Mouse (Mus musculus): Measurements from ENCODE around the gene Oas1h.
"Not testable (repeated sequence)": the region's sequence is repeated elsewhere in the genome, so short reads cannot be mapped to it uniquely, and the experiment has no call there.

Oas1h gene

DNA sequence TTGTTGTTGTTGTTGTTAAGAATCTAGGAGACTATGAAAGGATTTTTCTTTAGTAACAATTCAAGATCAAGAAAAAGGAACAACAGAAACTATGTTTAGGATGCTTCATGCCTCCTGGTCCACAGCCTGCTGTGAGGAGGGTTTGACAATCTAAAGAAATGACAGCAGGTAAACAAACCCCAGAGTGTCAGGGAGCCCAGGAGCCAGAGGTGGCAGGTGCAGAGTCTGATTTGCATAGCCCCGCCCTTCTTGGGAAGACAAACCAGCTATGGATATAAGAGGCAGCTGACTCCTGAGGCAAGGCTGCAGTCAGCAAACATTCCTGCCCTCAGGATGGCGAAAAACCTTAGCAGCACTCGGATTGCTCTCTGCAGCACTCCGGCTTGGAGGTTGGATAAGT lies at the start of gene Oas1h:
Gene Oas1h, plus strand, starts transcription at position 301 of the 400 bp plus-strand sequence.
- no peak for DNase-seq

DNA sequence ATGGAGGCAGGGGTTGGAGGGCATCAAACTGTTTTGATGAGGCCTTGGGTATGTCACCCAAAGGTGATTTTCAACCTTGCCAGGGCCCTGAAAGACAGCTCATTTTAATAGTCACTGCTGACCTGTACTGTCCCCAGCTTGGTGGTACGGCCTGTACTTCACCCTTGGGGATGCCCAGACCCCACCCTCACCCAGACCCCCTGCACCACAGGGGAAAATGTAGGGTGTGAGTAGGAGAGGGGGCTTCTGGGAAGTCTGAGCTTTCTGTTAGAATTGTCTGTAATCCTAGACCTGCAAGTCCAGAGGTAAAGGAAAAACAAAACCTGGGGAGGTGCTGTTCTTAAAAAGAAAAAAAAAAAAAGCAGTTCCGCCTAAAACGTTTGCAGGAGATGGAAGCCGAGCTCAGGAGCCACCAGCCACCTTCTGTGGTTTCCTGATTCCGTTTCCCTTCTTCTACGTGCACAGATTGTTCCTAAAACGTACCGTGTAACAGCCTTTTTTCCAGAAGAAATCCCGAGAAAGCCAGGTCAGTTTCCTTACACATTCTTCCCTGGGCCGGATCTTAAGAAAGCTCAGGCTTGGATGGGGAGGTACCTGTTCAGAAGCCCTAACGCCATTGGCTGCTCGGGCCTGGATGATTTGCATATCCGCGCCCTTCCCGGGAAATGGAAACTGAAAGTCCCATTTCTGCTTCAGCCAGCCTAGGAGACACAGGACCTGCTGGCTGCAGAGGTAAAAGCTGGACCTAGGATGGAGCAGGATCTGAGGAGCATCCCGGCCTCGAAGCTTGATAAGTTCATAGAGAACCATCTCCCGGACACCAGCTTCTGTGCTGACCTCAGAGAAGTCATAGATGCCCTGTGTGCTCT lies 49.0 kb upstream of the Oas1h start, which contains the start of gene Oas1c:
Gene Oas1c, minus strand, starts transcription at position 564 of the 869 bp plus-strand sequence.
- peak; percentile 95 for DNase-seq

DNA sequence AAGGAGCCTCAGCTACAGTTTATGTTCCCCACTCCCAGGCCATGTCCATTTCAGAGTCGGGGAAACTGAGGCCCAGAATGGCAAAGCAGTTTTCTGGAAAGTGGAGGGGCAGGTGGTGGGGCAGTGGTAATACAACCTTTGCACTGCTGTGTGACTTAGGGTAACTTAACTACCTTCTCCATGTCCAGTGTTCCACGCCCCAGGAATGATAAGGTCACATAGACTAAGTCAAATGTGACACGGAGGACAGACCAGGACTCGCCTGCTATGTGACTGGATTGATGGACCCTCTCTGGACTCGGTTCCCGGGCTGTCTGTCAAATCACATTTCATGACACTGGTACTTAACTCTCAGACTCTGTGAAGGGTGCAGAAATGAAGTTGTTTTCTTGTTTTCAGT lies 48.2 kb upstream of the Oas1h start:
- DNase-seq: no peak

DNA sequence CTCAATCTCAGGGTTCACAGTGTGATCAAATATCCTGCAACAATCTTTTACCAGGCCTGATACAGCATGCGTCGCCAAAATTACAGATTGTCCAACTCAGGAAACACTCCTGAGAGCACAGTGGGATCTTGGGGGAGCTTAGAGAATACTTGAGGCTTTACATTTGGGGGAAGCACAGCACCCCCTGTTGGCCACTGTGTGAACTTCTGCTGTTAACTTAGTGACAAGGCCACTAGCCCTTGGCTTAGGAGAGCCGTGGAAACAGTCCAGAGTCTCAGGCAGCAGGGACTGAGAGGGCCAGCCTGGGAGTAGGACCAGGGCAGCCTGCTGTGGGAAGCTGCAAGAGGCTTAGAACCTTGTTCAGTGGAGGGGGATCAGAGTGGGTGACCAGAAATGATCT lies 45.3 kb upstream of the Oas1h start:
- DNase-seq: peak; percentile 49

DNA sequence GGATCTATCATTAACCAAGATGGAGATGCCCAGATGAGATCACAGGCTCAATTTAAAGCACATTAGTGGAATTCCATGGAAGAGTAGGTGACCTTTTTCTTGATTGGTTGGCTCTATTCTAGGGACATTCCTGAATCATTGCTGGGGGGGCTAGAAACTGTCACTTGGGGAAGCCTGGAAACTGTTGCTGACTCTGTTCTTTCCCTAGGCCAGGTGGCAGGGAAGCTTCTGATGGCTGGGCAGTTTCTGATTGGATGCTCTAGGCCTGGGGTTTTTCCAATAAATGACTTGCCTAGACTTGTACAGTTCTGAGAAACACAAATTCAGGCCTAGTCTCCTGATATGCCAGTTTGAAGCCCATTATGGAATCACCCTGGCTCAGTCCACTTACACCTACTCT lies 42.2 kb upstream of the Oas1h start:
- DNase-seq: no peak

DNA sequence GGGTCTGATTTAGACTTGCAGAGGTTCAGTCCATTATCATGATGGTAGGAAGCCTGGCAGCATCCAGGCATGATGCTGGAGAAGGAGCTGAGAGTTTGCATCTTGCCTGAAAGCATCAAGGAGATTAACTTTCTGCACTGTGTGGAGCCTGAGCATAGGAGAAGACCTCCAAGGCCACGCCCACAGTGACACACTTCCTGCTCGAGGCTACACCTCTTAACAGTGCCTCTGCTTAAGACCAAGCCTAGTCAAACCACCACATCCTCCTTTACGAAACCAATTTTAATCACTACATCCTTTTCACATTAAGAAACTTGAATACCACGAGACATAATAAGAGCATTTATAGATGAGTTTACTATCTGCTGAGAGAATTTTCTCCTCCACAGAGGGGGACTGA lies 30.2 kb upstream of the Oas1h start:
- no peak for DNase-seq

DNA sequence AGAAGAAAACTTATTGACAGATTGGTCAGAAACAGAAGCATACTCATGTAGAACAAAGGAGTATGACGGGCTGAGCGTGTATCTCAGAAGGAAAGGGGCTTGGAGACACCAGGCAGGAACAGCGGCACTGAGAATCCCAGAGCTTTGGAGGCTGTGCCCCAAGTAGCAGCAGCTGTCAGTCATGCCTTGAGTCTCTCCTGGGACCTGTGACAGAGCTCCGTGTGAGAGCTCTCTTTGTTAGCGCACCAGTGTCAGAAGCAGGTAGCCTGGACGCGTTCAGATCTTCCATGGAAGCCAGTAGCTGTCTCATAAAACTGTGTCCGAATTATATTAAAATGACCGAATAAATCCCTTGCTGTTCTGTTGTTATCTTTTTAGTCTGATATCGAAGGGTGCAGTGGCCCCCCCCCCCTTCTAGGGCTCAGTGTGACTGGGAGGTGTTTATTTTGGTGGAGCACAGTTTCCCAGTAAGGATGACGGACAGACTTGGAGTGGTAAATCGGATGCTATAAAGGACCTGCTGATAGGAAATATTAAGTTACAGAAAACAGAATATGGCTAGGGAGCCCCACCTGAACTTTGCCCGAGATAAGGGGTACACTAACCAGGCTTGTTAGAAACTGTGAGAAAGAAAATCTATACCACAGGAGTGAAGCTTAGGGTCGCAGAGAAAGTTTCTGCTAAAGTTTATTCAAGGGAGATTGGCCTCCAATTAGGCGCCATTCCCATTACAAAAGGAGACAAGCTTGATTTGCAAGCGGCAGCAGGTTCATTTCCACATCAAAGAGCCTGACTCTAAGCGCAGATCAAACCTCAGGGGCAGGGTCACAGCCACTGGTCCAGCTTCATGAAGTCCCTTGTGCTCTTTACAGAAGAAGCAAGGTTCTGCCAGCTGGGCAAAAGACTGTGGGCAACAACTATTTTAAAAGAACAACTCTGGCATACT lies 27.6 kb upstream of the Oas1h start:
- no peak for DNase-seq

DNA sequence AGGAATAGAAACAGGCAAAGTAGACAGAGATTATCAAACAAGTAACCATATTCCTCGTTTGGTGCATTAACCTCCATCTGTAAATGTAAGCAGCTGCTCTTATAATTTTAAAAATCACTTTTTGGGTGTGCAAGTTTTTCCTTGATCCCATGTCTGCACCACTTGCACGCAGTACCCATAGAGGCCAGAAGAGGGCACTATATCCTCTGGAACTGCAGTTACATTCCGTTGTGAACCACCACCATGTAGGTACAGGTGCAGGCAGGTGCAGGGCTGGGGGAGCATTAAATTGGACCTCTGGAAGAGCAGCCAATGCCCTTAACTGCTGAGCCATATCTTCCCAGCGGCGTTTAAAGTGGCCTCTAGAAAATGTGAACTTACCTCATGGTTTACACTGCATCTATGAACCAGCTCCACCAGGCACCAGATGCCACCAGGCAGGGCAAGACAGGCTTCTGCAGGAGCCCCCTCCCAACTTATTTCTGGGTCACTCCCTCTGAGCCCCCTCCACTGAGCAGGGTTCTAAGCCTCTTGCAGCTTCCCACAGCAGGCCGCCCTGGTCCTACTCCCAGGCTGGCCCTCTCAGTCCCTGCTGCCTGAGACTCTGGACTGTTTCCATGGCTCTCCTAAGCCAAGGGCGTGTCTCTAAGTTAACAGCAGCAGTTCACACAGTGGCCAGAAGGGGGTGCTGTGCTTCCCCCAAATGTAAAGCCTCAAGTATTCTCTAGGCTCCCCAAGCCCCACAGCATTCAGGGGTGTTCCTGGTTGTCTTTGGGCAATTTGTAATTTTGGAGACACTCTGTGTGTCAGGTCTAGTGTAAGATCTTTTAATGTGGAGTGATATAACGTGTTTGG lies 24.3 kb upstream of the Oas1h start:
- peak; percentile 57 for DNase-seq

DNA sequence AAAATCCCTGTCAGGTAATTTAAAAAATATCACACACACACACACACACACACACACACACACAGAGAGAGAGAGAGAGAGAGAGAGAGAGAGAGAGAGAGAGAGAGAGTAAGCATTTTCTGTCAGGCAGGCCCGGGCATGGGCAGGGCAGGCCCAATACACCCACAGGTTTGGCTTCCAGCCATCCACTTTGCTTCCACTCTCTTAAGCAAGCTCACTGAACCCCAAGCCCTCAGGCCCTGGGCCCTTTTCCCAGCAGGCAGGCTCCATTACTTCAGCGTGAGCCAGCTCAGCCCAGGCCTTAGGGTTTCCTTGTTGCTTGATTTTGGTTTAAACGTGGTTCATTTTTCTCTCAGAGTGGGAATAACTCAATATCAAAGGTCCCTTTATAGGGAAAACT lies 16.5 kb upstream of the Oas1h start:
- peak; percentile 22 for DNase-seq

DNA sequence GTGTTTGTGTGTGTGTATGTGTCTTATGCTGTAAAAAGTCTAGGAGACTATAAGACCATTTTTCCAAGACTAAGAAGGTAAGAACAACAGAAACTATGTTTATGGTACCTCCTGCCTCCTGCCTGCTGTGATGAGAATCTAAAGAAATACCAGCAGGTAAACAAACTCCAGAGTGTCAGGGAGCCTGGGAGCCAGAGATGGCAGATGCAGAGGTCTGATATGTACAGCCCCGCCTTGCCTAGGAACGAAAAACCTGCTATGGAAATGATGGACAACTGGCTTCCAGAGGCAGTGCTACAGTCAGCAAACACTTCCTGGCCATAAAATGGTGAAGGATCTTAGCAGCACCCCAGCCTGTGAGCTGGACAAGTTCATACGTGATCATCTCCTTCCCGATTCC lies 14.2 kb upstream of the Oas1h start, which contains the start of gene Oas1f:
Gene Oas1f, plus strand, starts transcription at position 301 of the 400 bp plus-strand sequence.
- DNase-seq: no peak

DNA sequence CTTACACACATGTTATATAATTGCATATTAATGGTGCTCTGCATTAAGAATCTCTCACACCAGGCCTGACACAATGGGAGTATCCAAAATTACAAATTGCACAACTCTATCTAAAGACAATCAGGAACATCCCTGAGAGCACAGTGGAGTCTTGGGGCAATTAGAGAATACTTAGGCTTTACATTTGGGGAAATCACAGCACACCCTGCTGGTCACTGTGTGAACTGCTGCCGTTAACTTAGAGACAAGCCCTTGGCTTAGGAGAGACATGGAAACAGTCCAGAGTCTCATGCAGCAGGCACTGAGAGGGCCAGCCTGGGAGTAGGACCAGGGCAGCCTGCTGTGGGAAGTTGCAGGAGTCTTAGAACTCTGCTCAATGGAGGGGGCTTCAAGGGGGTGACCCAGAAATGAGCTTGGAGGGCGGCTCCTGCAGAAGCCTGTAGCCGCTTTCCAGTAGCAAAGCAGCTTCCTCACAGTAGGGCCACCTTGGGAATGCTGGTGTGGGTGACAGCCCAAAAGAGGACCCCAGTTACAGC lies 11.6 kb upstream of the Oas1h start:
- peak; percentile 44 for DNase-seq

DNA sequence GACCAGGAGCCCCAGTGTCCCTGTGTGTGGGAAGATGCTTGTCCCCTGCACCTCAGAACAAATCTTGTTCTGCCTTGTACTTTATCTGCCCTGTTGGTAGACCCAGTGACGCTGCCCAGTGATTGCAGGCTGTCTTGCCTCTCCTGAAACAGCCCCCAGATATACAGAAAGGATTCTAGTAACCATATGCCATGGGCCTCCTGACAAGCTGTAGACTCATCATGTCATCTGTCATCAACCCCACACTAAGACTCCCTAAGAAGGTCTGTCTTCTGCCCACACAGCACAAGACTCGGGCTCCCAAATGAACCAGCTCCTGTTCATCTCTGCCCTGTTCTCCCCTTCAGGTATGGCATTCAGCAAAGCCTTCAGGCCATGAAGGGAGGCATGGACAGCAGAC lies 2.0 kb upstream of the Oas1h start:
- no peak for DNase-seq

DNA sequence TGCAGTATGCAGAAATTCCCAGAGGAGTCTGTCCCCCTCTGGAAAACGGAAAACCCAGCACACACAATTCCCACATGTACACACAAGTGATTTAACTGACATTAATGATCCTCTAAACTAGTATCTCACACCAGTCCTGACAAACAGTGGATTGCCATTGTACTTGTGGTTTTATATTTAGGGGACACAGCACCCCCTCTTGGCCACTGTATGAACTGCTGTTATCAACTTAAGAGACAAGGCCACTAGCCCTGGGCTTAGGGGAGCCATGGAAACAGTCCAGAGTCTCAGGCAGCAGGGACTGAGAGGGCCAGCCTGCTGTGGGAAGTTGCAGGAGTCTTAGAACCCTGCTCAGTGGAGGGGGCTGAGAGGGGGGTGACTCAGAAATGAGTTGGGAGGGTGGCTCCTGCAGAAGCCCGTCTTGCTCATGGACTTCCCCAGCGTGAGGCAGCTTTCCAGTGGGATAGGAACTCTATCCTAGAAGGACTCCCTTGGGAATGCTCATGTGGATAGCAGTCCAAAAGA lies 4.2 kb downstream of the Oas1h start:
- DNase-seq: peak; percentile 34

DNA sequence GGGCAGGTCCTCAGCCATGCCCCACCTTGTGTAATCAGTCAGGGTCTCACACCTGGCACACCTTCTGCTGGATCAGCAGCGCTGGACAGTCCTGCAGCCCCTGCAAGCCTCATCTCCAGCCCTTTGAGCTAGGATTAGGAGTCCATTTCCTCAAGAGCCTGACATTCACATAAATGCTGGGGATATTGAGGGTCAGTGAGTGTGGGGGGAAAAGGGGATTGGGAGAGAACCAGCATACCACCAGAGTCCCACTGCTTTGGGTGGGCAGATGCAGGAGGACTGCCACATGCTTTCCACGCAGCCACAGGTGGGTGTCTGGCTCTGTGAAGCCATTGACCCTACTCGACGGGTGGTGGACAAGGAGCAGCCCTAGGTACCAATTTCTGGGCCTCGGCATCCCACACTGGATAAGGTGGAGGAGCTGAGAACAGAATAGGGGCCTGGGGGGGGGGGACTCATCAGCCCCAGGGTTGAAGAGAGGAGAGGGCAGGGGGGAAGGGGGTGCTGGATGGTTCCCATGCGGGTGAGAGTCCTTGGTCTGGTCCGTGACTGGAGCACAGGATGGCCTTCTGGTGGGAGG lies 8.3 kb downstream of the Oas1h start:
- no peak for DNase-seq

DNA sequence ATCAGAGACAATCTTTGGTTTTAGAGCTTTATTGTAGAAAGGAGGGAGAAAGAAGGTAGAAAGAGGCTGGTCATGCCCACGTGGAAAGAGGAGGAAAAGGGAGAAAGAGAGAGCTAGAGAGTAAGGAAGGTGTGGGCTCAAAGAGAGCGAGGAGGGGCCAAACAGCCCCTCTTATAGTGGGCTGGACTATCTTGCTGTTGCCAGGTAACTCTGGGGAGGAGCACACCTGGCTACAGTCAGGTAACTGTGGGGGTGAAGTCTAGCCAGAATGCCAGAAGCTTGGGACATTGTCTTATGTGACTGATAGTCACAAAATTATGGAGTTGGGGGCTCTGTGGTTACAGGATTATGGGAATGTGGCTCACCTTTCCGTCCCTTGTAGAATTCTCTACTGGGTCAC lies 8.9 kb downstream of the Oas1h start:
- DNase-seq: no peak

DNA sequence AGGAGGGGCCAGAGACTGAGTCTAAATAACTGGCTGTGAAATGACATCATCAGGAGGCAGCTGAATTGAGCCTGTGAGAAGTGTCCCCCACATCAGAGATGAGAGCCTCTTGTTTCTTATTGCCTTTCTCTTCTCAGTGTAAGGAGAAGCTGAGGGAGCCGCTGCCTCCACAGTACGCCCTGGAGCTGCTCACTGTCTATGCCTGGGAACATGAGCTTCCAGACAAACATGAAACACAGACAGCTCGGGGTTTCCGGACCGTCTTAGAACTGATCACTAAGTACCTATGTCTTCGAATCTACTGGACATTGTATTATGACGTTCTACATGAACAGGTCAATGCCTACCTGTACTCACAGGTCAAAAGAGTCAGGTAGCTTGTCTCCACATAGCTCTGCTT lies 9.6 kb downstream of the Oas1h start:
- DNase-seq: no peak

DNA sequence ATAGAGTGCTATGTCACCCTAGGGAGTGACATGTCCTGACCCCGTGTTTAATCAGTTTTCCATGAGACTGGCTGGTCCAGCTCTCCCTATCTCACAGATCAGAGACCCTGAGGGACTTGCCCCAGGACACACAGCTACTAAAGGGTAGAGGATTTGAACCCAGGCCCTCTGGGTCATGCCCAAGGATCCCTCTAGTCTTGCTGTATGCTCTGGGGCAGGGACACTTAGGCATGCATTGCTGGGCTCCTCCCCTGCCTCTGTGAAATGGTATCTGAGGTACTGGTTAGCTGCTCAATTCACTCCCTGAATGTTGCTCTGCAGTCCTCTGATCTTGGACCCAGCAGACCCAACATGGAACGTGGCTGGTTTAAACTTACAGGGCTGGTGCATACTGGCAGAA lies 10.2 kb downstream of the Oas1h start:
- DNase-seq: no peak

DNA sequence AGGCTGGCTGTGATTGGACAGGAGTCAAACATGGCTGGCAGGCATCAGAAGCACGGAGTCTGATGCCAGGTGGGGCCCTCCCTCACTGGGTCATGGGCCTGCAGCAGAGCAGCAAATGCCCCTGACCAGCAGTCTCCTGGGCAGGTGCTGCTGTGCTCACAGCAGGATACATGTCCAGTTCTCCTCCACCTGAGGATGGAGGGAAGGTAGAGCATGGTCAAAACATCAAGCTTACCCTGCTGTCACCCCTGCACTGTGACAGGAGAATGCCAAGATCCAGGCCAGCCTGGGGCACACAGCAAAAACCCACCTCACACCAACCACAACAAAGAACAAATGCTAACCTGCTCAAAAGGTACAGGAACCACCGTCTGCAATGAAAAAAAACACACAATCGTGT lies 15.6 kb downstream of the Oas1h start:
- not testable (repeated sequence) for DNase-seq

DNA sequence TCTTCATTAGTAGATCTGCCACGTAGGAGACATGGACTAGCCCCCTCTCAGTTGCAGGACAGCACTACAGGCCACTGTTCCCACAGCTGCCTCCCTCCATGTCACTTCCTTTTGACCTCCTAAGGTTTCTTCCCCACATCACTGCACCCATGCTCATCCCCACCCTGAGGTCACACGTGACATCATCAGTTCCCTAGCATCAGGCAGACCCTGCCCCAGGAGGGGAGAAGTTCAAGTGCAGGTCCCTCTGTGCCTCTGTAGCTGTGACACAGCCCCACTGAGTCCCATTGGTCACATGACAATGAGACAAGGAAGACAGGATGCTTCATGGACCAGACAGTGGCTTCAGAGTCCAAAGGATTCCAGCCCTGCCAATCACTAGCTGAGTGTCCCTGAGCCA lies 16.2 kb downstream of the Oas1h start:
- DNase-seq: not testable (repeated sequence)

DNA sequence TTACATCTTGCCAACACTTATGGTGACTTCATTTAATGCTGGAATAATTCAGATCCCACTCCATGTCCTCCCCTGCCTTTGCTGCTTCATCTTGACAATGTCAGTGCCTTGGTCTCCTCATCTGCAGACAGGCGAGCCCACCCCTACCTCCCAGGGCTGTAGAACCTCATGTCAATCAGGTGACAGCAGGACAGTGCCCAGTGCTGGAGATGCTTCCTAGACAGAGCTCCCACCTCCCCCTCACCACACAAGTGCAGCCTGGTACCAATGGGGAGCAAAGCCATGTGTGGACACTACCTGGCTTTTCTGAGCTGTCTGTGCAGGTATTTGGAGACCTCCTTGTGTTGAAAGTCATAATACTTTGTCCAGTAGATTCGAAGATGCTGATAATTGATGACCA lies 17.6 kb downstream of the Oas1h start:
- not testable (repeated sequence) for DNase-seq

DNA sequence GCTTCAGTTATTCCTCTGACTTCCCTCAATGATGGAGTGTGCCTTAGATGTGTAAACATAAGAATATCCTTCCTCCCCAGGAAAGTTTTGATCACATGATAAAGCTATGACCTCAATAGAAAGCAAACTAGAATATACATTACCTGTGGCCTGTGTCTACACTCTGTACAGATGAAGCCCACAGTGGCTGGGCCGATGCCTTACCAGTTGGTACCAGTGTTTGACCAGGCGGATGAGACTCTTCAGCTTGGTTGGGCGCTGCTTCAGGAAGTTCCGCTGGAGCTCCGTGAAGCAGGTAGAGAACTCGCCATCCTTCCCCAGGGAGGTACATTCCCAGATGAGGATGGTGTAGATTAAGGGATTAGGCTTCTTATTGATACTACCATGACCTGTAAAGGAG lies 20.5 kb downstream of the Oas1h start:
- not testable (repeated sequence) for DNase-seq

DNA sequence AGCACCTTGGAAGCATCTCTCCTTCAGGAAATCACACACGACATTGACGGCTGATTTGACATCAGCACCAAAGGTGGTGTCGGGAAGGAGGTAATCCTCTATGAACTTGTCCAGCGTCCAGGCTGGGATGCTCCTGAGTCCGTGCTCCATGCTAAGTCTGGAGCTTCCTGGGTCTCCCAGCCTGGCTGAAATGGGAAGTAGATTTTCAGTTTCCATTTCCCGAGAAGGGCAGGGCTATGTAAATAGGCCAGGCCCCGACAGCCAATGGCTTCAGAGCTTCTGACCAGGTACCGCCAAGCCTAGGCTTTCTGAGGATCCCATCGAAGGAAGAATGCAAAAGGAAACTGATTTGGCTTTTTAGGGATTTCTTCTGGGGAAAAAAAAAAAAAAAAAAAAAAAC lies 26.2 kb downstream of the Oas1h start, which contains the start of gene Oas1g:
Gene Oas1g, minus strand, starts transcription at position 201 of the 400 bp plus-strand sequence.
- DNase-seq: not testable (repeated sequence)

Measured in kidney, adult 9 months (tissue).